In the genomic region with DNA sequence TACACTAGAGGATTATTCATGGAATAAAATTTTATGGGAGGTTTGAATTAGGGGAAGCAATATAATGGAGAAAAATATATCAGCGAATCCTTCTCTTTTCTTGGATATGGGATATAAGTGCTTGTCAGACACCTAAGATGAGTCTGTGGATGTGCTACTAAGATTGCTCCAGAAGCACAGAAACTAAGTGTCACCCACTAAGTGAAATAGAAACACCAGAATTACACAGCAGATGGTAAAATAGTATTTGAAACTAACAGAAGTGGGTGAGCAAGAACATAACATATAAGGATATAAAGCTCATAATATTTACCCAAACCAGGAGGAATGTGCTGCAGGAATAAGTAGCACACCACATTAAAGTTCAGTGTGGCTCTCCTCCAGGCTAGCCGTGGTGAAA, we compare ENCODE assay signal across 18 mouse cellular contexts.
"Had no signal": no experiment of that assay in that cellular context is flagged by ENCODE, and none has a peak within 500 bp of the region (broad histone marks: within the 10 kb centered on the region; RNA-seq: fewer than 3 reads in every experiment).

No protein-coding gene starts in this region.

- H3K9me3 ChIP-seq: midbrain, embryonic 12.5 days; midbrain, embryonic 15.5 days; neural tube, embryonic 12.5 days; neural tube, embryonic 15.5 days had no signal

- H3K27me3 ChIP-seq: midbrain, embryonic 12.5 days; midbrain, embryonic 15.5 days; neural tube, embryonic 12.5 days; neural tube, embryonic 15.5 days had no signal

- H3K4me1 ChIP-seq: midbrain, embryonic 12.5 days; midbrain, embryonic 15.5 days; neural tube, embryonic 12.5 days; neural tube, embryonic 15.5 days had no signal

- H3K4me2 ChIP-seq: liver, embryonic 11.5 days; lung, embryonic 14.5 days; midbrain, embryonic 12.5 days; midbrain, embryonic 15.5 days; neural tube, embryonic 12.5 days; neural tube, embryonic 15.5 days had no signal

- H3K4me3 ChIP-seq: midbrain, embryonic 12.5 days; midbrain, embryonic 15.5 days; neural tube, embryonic 12.5 days; neural tube, embryonic 15.5 days had no signal

- H3K36me3 ChIP-seq: midbrain, embryonic 12.5 days; midbrain, embryonic 15.5 days; neural tube, embryonic 12.5 days; neural tube, embryonic 15.5 days had no signal

- H3K9ac ChIP-seq: liver, embryonic 14.5 days; liver, postnatal 0 days; lung, embryonic 14.5 days; midbrain, embryonic 12.5 days; midbrain, embryonic 15.5 days; neural tube, embryonic 12.5 days; neural tube, embryonic 15.5 days had no signal

- ATAC-seq: liver, postnatal 0 days; lung, postnatal 0 days; midbrain, embryonic 15.5 days had no signal

- H3K27ac ChIP-seq: liver, embryonic 14.5 days; macrophage; midbrain, embryonic 12.5 days; midbrain, embryonic 15.5 days; neural tube, embryonic 12.5 days; neural tube, embryonic 15.5 days; stomach, postnatal 0 days had no signal

- DNase-seq: kidney, adult 9 months; kidney, postnatal 14 days; kidney, postnatal 4 days; liver, postnatal 0 days; lung, embryonic 14.5 days; right cerebral cortex, adult 18-20 months; right cerebral cortex, postnatal 14 days; right cerebral cortex, postnatal 4 days; thymus, postnatal 25 days had no signal
